8 mouse cellular contexts compared by ENCODE assay signal in the genomic region with DNA sequence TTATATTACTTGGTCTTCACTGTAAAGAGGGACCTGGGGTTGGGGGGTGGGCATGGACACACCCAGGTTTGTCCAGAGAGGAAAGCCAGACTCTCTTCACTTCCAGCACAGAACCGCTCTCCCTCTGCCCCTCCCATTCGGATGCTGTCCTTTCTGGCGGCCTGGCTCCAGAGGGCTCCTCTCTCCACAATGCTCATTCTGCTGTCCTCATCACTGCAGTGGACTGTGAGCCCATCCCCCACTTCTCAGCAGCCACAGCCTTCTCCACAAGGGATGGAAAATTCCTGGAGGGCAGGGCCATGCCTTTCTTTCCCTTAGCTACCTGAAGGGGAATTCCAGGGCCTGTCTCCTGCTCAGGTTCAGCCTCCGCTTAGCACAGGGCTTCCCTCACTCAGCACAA. TPM values are rescaled to one million over a fixed set of nuclear protein-coding genes. Genes with fewer than 3 reads are reported as not detected.
DNase-seq lines count a peak whose midpoint lies in the region.

No protein-coding gene starts in this region.

- DNase-seq in gastrocnemius, postnatal 14 days = peak; percentile 68
- DNase-seq in gastrocnemius, adult 18-20 months (ENCODE audit: low spot score) = no peak
- peak; percentile 77 for DNase-seq in adrenal gland, adult 2 months
- peak; percentile 37 for DNase-seq in embryo, embryonic 10.5 days (ENCODE audit: low spot score)
- DNase-seq in kidney, postnatal 14 days = peak; percentile 59
- DNase-seq in liver = no peak
- no peak for DNase-seq in natural killer cell, adult 2 months (ENCODE audit: low spot score in 2 of 2)
- DNase-seq in urinary bladder, postnatal 25 days (ENCODE audit: low spot score) = no peak

- intact Hi-C loops in gastrocnemius, postnatal 14 days (cut with DNase I; ENCODE audit: low total_unique reads) = no loop called here

RNA-seq across cellular contexts. Expression of gene Tpbgl, which starts 41.9 kb away (rescaled TPM):
- total RNA-seq in gastrocnemius, postnatal 14 days (2021) = 10 to 100 TPM; 38.7 to 43.2 TPM
- 10 to 100 TPM; 42.6 to 56.8 TPM for total RNA-seq in gastrocnemius, adult 18-20 months (2021)
- total RNA-seq in adrenal gland, adult 2 months (2021) = 10 to 100 TPM; 21.6 to 25.3 TPM
- polyA plus RNA-seq in adrenal gland, adult 2 months (2012; rRNA removed) = 71.2 and 81.0 TPM in 2 replicates

RNA-seq across cellular contexts. Expression of gene Slco2b1, which starts 42.3 kb away (rescaled TPM):
- 1 to 10 TPM; 6.4 to 7.5 TPM for total RNA-seq in gastrocnemius, postnatal 14 days (2021)
- 1 to 10 TPM; 3.6 to 5.0 TPM for total RNA-seq in gastrocnemius, adult 18-20 months (2021)
- 10 to 100 TPM; 22.9 to 23.0 TPM for total RNA-seq in adrenal gland, adult 2 months (2021)
- 34.6 and 49.7 TPM in 2 replicates for polyA plus RNA-seq in adrenal gland, adult 2 months (2012; rRNA removed)

Comparison
In these comparisons a context has a peak if more than half of its experiments do, and no peak if none do; other contexts are left out.
1. DNase-seq: peak in gastrocnemius, postnatal 14 days (single experiment), adrenal gland, adult 2 months (single experiment), embryo, embryonic 10.5 days (single experiment) and kidney, postnatal 14 days (single experiment); none in gastrocnemius, adult 18-20 months (single experiment), liver (single experiment), natural killer cell, adult 2 months (0 of 2) and urinary bladder, postnatal 25 days (single experiment).